Mouse (Mus musculus) megakaryocyte, embryonic 14.5 days (primary cell): ENCODE measurements at regions not wholly inside any gene's neighbourhood (a gene's known extent, or its start where the extent isn't known, plus 50 kb on each side); places are given as distances from the start of the nearest gene placed in this dataset.

Experiments
- H3K27me3 ChIP-seq: replicated peaks from 2 replicates; pipeline ENCODE3; 2012; ENCODE audit warnings: inconsistent platforms
- H3K36me3 ChIP-seq: replicated peaks from 2 replicates; pipeline ENCODE3; 2012; ENCODE audit warnings: low read length, inconsistent platforms, mixed read lengths
- H3K4me1 ChIP-seq: 2 replicates; pipeline ENCODE4 v1.6.1; 2012; ENCODE audit warnings: inconsistent platforms
- H3K4me3 ChIP-seq: replicated peaks from 2 replicates; pipeline ENCODE3; 2012; ENCODE audit warnings: moderate library complexity, mild to moderate bottlenecking, inconsistent platforms
- H3K9me3 ChIP-seq: 2 replicates; pipeline ENCODE4 v1.6.1; 2012; ENCODE audit warnings: inconsistent platforms
- FLI1 ChIP-seq: IDR thresholded peaks from 2 replicates; pipeline ENCODE4 v1.6.1; 2012; ENCODE audit warnings: low read length, inconsistent platforms, mixed read lengths
- GATA1 ChIP-seq: IDR thresholded peaks from 3 replicates; pipeline ENCODE4 v1.6.1; 2012; ENCODE audit warnings: mixed read lengths, low read length, inconsistent platforms, borderline replicate concordance

DNA sequence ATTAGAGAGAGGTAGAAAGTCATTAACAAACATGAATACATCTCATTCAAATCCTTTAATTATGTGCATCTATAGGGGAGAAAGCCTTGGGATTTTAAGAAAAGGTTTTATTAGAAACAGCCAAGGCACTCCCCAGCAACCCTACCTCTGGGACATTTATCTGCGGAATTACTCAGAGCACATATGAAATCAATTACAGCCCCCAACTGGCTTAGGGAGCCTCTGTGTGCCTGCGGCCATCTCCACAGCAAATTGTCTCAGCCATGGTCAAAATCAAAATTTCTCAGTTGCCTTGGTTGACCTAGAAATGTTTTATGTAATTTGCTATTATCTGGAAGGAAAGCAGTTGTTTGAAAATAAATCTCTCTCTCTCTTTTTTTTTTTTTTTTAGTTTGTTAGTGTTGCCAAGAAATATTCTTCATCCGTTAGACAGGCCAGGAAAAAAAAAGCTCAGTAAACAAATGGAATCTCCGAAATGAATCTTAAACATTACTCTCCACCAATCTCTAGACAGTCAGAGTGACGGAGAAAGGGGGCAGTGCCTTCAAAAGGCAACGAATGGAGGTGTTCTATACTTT is 110.0 kb upstream of the Lpar1 start:
- Histone ChIP-seq H3K4me1 (no peaks in the 10 kb centered on the region), H3K36me3 (no peaks in the 10 kb centered on the region), H3K27me3 (no peaks in the 10 kb centered on the region), H3K4me3 (no peak overlapping the region), H3K9me3 (no peaks in the 10 kb centered on the region)
- TF ChIP-seq GATA1 (no peak), FLI1 (no peak)

DNA sequence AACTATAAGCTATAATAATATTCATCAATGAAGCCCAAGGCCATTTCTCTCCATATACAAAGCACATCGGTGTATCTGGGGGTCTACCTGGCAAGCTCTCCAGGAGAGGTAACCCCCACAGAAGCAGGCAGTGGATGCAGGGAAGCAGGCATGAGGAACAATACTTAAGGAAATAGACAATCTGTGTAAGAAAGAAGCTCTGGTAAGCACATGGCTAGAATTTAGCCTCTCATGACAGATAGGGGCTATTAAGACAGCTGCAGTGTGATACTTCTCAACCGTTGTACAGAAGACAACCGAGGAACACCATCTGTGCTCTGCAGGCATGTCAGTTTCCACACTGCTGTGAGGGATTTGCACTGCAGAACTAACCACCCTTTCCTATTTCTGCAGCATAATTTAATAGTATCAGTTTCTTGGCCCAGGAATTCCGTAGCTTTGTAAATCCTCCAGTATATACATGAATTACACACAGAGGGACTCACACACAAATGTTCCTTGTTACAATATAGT is 108.1 kb upstream of the Lpar1 start:
- no peaks in the 10 kb centered on the region for H3K9me3 ChIP-seq
- no peaks in the 10 kb centered on the region for H3K36me3 ChIP-seq
- TF ChIP-seq GATA1: no peak
- TF ChIP-seq FLI1: no peak
- H3K27me3 ChIP-seq: no peaks in the 10 kb centered on the region
- H3K4me3 ChIP-seq: no peak overlapping the region
- H3K4me1 ChIP-seq: no peaks in the 10 kb centered on the region

DNA sequence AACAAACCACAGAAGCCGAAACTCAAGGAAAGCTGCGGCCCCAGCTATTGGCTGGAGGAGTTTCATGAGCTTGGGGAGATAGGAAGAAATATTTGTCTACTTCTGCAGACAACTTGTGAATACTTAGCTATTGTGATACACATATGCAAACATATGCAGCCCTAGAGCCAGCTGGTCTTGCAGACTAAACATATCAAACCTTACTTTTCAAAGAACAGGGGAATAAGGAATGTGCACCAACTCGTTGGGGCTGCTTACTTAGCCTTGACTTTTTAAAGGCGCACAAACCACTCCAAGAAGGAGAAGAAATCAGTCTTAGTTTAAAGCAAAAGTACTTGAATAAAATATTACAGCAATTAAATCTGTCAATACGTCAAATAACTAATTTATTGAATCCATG is 106.8 kb upstream of the Lpar1 start:
- H3K4me1 ChIP-seq: no peaks in the 10 kb centered on the region
- H3K27me3 ChIP-seq: no peaks in the 10 kb centered on the region

DNA sequence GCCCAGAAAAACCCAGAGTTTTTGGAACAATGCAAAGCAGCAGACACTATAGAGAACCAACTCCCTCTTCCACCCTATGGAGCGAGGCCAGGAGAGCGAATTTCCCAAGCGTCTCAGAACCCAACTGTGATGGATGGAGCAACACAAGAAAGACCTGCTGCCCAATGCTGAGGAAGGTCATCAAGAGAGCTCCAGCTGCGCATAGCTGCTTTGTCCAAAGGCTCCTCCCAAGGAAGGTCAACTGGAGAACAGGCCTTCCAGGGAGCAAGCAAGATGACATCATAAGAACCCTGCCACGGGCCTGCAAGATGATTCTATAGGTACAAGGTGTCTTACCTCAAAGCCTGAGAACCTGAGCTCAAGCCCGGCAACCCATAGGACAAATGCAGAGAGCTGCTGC is 104.5 kb upstream of the Lpar1 start:
- H3K27me3 ChIP-seq: no peaks in the 10 kb centered on the region
- H3K9me3 ChIP-seq: no peaks in the 10 kb centered on the region
- no peak for TF ChIP-seq FLI1
- TF ChIP-seq GATA1: no peak
- no peak overlapping the region for H3K4me3 ChIP-seq
- no peaks in the 10 kb centered on the region for H3K36me3 ChIP-seq
- H3K4me1 ChIP-seq: no peaks in the 10 kb centered on the region

More for the DNA sequence above, 106.8 kb upstream of the Lpar1 start:
- H3K36me3 ChIP-seq: no peaks in the 10 kb centered on the region
- no peaks in the 10 kb centered on the region for H3K9me3 ChIP-seq
- H3K4me3 ChIP-seq: no peak overlapping the region
- TF ChIP-seq GATA1 (no peak), FLI1 (no peak)

DNA sequence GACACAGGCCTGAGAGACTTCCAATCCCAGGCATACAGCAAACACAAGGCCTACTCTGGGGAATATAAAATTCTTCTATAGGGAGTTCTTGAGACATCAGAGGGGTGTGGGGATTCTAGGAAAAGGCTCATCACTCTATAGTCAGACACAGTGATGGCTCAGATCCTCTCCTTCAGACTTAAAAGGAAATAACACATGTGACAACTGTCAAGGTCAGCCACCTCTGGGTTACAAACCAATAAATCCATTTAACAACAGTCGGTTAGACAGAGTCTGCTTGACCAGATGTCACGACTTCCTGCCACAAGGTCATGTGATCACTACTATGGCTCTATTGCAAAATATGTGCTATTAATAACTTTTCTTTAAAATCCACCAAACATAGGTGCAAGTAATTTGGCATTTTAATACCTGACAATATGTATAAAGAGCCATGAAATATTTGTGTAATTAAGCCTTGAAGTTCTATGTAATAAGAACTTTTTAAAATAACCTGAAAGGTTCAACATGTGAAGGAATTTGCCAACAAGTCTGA is 94.1 kb upstream of the Lpar1 start:
- H3K36me3 ChIP-seq: no peaks in the 10 kb centered on the region
- no peaks in the 10 kb centered on the region for H3K9me3 ChIP-seq
- TF ChIP-seq FLI1 (no peak), GATA1 (no peak)
- H3K27me3 ChIP-seq: no peaks in the 10 kb centered on the region
- H3K4me1 ChIP-seq: peaks cover 10% of the 10 kb centered on the region; the same call in 1 of the 2 replicates
- H3K4me3 ChIP-seq: no peak overlapping the region

DNA sequence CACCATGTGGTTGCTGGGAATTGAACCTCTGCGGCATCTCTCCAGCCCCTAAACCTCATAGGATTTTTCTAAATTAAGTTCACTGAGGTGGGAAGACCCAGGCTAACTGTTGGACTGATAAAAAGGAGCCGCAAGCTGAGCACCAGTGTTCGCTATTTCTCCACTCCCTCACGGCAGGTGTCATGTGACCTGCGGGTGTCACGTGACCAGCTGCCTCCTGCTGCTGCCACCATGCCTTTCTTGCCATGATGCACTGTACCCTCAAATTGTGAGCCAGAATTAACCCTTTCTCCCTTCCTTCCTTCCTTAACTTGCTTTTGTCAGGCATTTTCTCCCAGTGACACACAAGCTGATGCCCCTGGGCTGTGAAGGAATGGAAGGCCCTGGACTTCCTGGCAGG is 93.1 kb upstream of the Lpar1 start:
- Histone ChIP-seq H3K36me3 (no peaks in the 10 kb centered on the region), H3K9me3 (no peaks in the 10 kb centered on the region), H3K27me3 (no peaks in the 10 kb centered on the region), H3K4me3 (no peak overlapping the region), H3K4me1 (peaks cover 10% of the 10 kb centered on the region; the same call in 1 of the 2 replicates)
- no peak for TF ChIP-seq GATA1
- TF ChIP-seq FLI1: no peak

DNA sequence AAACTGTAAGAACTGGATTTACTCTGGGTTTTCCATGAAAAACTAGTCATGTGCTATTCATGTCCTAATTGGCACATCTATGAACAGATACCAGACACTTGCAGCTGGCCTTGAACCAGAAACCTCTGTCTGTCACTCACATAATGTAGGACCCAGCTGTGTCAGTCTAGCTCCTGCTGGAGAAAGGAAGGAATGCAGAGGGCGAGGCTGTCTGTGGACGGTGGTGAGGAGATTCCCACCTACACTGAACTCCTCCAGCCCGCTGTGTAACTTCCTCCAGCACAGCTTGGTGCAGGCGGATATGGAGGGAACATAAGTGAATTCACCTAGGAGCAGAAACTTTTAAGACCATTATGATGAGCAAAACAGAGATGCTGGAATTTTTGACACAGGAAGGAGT is 89.7 kb upstream of the Lpar1 start:
- TF ChIP-seq FLI1: no peak
- no peak for TF ChIP-seq GATA1

DNA sequence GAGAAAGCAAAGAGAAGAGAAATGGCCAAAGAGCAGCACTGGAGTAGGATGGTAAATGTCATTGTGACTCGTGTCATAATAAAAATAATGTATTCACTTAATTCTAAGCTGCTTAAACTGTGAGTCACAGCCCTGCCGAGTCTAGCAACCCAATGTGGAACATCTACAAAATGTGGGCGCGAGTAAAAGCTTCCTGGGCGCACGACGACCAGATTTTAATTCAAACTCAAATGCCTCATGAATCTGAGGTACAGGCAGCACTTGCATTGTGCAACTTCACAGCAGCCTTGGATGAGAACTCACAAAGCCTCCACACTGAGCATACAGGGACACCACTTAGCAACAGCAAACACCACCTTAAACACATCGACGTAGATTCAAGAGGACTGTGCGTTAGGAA is 88.5 kb upstream of the Lpar1 start:
- TF ChIP-seq FLI1 (no peak), GATA1 (no peak)
- Histone ChIP-seq H3K27me3 (no peaks in the 10 kb centered on the region), H3K36me3 (no peaks in the 10 kb centered on the region), H3K4me1 (peaks cover 4% of the 10 kb centered on the region; the same call in 1 of the 2 replicates), H3K4me3 (no peak overlapping the region), H3K9me3 (no peaks in the 10 kb centered on the region)

More for the DNA sequence above, 89.7 kb upstream of the Lpar1 start:
- H3K4me3 ChIP-seq: no peak overlapping the region
- peaks cover 10% of the 10 kb centered on the region; the same call in 1 of the 2 replicates for H3K4me1 ChIP-seq
- H3K36me3 ChIP-seq: no peaks in the 10 kb centered on the region
- no peaks in the 10 kb centered on the region for H3K9me3 ChIP-seq
- no peaks in the 10 kb centered on the region for H3K27me3 ChIP-seq

DNA sequence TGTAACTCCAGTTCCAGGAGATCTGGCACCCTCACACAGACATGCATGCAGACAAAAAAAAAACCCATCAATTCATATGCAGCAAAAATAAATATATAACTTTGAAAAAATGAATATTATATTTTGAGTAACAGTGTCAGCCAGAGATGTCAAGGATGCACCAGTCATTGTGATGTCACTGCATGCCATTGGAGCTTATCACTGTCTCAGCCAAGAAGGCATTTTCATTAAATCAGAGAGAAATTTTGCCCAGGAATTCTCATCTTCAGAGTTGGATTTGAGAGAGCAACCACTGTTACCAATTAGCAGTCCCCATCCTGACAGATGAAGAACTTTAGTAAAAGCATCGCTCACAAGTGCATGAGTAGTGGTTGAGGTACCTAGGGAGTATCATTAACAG is 79.0 kb upstream of the Lpar1 start:
- H3K36me3 ChIP-seq: no peaks in the 10 kb centered on the region
- no peak for TF ChIP-seq GATA1
- no peak for TF ChIP-seq FLI1
- peaks cover 7% of the 10 kb centered on the region for H3K9me3 ChIP-seq
- H3K4me1 ChIP-seq: no peaks in the 10 kb centered on the region
- H3K27me3 ChIP-seq: no peaks in the 10 kb centered on the region
- H3K4me3 ChIP-seq: no peak overlapping the region

DNA sequence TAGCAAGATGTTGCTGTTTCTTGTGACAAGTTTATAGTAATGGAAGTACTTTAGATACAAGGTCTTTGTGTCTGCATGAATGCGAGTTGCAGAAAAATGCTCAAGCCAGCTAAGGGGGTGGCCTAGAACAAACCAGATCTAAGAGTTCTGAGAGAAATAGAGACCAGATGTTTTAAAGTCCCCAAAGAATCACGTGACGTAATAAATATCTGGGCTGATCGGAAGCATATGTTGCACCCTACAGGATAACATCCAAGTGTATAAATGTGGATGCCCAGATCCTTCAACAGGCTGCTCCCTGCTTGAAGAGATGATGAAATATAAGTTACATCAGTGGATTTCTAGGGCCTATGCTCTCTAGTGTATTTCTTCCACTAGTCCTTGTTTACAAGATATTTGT is 77.7 kb upstream of the Lpar1 start:
- Histone ChIP-seq H3K27me3 (peaks cover 2% of the 10 kb centered on the region), H3K4me1 (no peaks in the 10 kb centered on the region), H3K9me3 (peaks cover 7% of the 10 kb centered on the region), H3K4me3 (no peak overlapping the region), H3K36me3 (no peaks in the 10 kb centered on the region)
- TF ChIP-seq GATA1 (no peak), FLI1 (no peak)
